Mouse (Mus musculus) Patski (cell line): ENCODE data around the gene Plekhh2. TPM values are rescaled to one million over a fixed set of nuclear protein-coding genes. Genes with fewer than 3 reads are reported as not detected.

Experiments used
- ATAC-seq: fragments of 100-300 bp; one replicate; pipeline ENCODE4 v1.8.0; 2021
- CTCF ChIA-PET: fragments of 350-600 bp; sonication (Branson Sonifier 250); formaldehyde crosslinking; loops from one replicate; lab custom pipeline; 2022; ENCODE audit warnings: inconsistent platforms; lab: Charles Lee
- POLR2A ChIA-PET: fragments of 350-600 bp; sonication (Branson Sonifier 250); formaldehyde crosslinking; loops from one replicate; lab custom pipeline; 2022; ENCODE audit warnings: antibody characterized with exemption, inconsistent platforms; lab: Charles Lee
- DNase-seq: peaks from one replicate; pipeline ENCODE4 v3.0.0-alpha.2; 2011; ENCODE audit warnings: low read depth, low spot score
- H3K27me3 ChIP-seq: fragments of 371-371 bp; one replicate; pipeline ENCODE4 v1.5.1; 2021
- CTCF ChIP-seq: fragments of 100-300 bp; IDR thresholded peaks from one replicate; pipeline ENCODE4 v1.5.1; 2021
- in situ Hi-C: fragments of 300-500 bp; cut with MboI; formaldehyde crosslinking; loops from 3 replicates; pipeline ENCODE4 v1.11.1; 2018; ENCODE audit warnings: low pct_unique_long_range_greater_than_20kb, mixed read lengths
- polyA plus RNA-seq: library from polyadenylated mRNA; unstranded; gene quantifications from one replicate; pipeline ENCODE4 v1.2.3, GENCODE M21; 2021

Plekhh2 gene
- polyA plus RNA-seq, 1 experiment from 2014 or later = 32.0 TPM

DNA sequence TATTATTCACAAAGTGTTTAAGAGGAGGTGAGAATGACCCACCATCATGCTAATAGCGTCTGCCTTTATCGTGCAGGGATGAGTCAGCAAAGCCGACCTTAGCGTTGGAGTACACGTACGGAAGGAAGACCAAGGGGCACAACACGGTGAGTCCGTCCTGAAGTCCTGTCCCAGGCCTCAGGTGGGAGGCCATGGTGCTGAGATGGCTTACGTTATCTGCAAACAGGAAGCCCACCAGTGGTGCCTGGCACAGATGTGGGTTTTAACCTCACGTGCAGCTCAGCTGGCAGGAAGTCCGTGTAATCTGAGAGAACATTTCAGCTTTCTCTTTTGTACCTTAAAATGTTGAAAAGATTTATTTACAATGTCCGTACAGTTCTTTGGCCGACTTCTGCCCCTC lies 121.7 kb downstream of the Plekhh2 start:
- no peak for TF ChIP-seq CTCF
- ChIA-PET CTCF (no interaction called here), POLR2A (no interaction called here)
- ATAC-seq (no peak), DNase-seq (no peak)
- in situ Hi-C loops = no loop called here
- no peaks in the 10 kb centered on the region for H3K27me3 ChIP-seq

DNA sequence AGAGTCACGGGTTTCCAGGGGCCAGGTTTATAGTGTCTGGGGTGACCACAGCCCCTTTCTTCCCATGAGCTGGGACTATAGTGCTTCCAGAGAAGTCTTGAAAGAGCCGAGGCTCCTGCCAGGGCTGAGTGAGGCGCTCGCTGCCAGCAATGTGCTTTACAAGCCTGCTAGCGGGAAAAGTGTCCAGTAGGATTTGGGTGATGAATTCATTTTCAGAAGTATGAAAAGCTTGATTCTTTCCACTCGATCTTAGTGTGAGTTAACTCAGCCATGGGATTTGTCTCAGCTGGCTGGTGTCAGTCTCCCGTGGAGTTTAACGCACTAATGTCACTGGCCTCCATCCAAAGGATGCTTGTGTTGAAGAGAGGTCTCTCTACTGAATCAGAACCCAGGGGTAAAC lies 124.6 kb downstream of the Plekhh2 start:
- ATAC-seq (peak; percentile 29), DNase-seq (peak; percentile 81)
- in situ Hi-C loops = no loop called here
- TF ChIP-seq CTCF = no peak
- no peaks in the 10 kb centered on the region for H3K27me3 ChIP-seq
- ChIA-PET CTCF (interaction anchor here (1.6 kb wide), 1 partner anchor 68 kb away, joined by 3 read pairs; no protein-coding TSS in a partner anchor), POLR2A (interaction anchor here (1.0 kb wide), 1 partner anchor 15 kb away, joined by 3 read pairs; no protein-coding TSS in a partner anchor)

DNA sequence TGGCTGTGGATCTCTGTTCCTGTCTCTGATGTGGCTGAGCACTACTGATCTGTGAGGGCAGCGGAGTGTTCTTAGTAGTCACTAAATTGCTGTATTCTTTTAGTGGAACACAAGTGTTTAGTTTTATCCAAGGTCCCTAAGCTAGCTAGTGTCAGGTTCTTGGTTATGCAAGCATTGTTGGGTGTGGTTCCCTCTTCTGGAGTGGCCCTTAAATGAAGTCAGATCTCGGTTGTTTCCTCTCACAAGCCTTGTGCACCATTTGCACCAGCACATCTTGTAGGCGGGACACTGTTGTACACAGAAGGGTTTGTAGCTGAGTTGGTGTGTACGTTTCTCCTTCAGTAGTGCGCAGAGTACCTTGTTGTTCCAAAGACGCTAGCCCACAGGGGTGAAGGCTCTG lies 126.3 kb downstream of the Plekhh2 start:
- no peak for ATAC-seq
- in situ Hi-C loops = no loop called here
- POLR2A ChIA-PET = interaction anchor here (1.2 kb wide), 1 partner anchor 10 kb away, joined by 3 read pairs; no protein-coding TSS in a partner anchor
- DNase-seq = no peak
- CTCF ChIA-PET = interaction anchor here (0.8 kb wide), 1 partner anchor 9 kb away, joined by 3 read pairs; no protein-coding TSS in a partner anchor
- H3K27me3 ChIP-seq = no peaks in the 10 kb centered on the region
- no peak for TF ChIP-seq CTCF

DNA sequence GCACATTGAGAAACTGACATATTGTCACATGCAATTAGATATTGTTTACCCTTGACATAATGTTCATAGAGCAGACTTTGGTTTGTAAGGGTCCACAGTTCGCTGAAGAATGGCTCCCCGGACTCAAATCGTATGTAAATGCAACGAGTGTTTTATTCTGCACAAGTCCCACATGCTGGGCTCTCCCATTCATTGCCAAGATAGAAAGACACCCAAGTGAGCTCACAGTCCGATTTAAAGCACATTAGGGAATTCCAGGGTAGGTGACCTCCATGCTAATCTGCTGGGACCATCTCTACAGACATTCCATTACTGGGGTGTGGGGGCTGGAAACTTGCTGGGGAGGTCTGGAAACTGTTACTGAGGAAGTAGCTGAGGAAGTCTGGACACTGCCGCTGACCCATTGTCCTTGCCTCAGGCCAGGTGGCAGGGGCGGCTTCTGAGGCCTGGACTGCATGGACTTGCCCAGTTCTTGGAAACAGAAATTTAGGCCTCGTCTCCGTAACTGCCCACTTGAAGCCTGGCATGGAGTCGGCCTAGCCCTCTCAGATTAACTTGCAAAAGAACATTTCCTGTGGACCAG lies 128.2 kb downstream of the Plekhh2 start:
- ChIA-PET POLR2A (no interaction called here), CTCF (no interaction called here)
- ATAC-seq (no peak), DNase-seq (no peak)
- in situ Hi-C loops = no loop called here
- no peaks in the 10 kb centered on the region for H3K27me3 ChIP-seq
- TF ChIP-seq CTCF = no peak

DNA sequence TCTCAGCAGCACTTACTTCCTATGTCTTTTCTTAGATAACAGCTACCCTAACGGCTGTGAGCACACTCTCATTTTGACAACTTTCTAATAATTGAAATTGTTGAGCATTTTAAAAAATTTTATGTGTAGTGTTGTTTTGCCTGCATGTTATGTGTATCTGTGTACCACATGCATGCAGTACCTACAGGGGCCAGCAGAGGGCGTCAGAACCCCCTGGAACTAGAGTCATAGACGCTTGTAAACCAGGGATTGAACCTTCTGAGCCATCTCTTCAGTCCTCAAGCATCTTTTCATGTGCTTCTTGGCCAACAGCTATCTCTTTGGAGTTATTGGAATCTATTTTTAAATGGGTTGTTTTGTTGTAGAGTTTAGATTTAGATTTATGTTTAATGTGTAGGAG lies 130.2 kb downstream of the Plekhh2 start:
- ATAC-seq (no peak), DNase-seq (no peak)
- H3K27me3 ChIP-seq = no peaks in the 10 kb centered on the region
- ChIA-PET POLR2A (no interaction called here), CTCF (interaction anchor here (0.8 to 2.2 kb wide), 10 partner anchors 10 to 130 kb away, joined by 3 to 11 read pairs (median 5); partner anchors contain the start of gene Plekhh2)
- TF ChIP-seq CTCF = peak; percentile 87
- in situ Hi-C loops = no loop called here

DNA sequence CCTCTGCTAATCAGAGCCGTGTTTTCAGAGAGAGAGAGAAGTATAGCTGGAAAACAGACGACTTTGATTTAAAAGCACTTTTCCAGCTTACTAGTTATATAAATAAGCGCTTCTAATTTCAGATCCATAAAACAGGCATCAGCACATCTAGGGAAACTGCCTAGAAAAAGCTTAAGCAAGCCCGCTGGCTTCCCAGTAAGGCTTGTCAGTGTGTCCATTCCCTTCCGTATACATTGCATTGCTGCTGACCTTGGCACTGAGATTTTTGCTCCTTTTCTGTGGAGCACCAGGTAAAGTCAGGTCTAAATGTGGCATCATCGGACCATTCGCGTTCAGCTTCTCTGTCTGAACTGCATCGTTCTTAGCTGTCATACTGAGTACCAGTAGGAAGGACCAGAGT lies 130.6 kb downstream of the Plekhh2 start:
- ChIA-PET POLR2A (interaction anchor here (0.6 kb wide), 1 partner anchor 149 kb away, joined by 5 read pairs; no protein-coding TSS in a partner anchor), CTCF (interaction anchor here (0.8 to 2.2 kb wide), 8 partner anchors 9 to 131 kb away, joined by 3 to 11 read pairs (median 6); partner anchors contain the start of gene Plekhh2)
- ATAC-seq = no peak
- no peaks in the 10 kb centered on the region for H3K27me3 ChIP-seq
- no peak for TF ChIP-seq CTCF
- no peak for DNase-seq
- in situ Hi-C loops = no loop called here

DNA sequence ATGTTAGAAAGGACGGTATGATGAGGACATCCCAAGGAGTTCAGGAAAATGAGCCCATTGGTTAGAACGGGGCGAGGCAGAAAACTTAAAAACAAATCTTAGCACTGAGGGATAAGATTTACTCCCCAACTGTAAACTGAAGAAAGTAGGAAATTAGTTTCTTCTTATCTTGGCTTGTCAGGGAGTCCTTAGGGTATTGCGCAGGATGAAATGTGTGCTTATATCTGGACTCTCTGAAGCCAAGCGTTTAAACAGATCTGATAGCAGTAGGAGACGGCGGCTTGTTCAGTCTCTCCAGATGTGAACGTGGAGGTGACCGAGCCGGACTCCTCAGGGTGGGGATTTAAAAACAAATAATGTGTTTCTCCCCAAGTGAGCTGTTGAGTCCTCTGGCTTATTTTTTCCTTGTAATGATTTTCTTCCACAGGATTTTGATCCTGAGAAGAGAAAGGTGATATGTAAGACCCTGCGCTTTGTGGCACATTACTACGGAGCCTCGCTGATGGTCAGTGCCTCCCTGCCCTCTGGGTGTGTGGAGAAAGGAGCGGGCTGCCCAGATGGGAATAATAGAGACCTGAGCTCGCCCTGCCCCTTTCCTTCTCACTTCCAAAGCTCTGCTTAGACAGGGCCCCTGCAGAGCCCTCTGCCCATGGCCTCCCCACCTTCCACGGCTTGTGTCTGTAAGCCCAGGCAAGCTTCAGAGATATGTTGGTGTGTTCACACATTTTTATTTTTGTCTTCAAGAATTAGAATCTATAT lies 132.8 kb downstream of the Plekhh2 start:
- POLR2A ChIA-PET = no interaction called here
- DNase-seq (no peak), ATAC-seq (no peak)
- TF ChIP-seq CTCF = no peak
- CTCF ChIA-PET = no interaction called here
- in situ Hi-C loops = no loop called here
- no peaks in the 10 kb centered on the region for H3K27me3 ChIP-seq

DNA sequence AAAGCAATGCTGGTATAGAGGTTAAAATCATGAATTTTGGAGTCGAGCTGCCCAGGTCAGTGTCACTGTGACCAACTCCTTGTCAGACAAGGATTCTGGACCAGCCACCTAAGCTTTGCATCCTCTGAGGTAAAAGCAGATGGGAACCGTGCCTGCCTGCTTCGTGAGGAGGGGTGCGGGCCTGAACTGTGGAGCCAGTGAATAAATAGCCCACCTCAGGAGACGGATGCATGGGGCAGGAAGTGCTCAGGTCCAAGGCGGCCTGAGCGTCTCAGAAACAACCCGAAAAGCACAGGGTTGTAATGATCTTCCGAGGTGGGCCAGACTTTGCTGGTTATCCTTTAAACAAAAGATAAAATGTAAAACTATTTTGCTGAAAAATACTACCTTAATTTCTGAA lies 133.4 kb downstream of the Plekhh2 start:
- ATAC-seq (no peak), DNase-seq (no peak)
- H3K27me3 ChIP-seq = no peaks in the 10 kb centered on the region
- ChIA-PET POLR2A (interaction anchor here (0.8 kb wide), 1 partner anchor 16 kb away, joined by 3 read pairs; no protein-coding TSS in a partner anchor), CTCF (no interaction called here)
- TF ChIP-seq CTCF = no peak
- in situ Hi-C loops = no loop called here

DNA sequence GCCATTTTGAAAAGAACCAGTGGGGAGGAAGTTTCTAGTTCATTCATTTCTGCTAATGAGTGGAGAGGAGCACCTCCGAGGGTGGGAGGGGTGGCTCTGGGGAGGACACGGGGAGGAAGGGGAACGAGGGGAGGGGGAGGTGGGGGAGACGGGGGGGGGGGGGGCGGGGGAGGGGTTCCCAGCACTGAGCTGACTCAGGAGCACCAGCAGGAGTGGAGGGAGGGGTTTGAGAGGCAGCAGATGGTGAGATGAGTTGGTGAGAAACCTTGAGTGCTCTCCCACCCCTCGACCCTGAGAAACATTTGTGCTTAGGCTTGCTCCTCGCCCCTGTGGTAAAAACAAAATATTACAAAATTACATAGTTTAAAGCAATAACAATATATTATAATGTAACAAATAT lies 134.2 kb downstream of the Plekhh2 start:
- TF ChIP-seq CTCF = no peak
- CTCF ChIA-PET = no interaction called here
- in situ Hi-C loops = no loop called here
- ATAC-seq (no peak), DNase-seq (no peak)
- POLR2A ChIA-PET = interaction anchor here (0.8 kb wide), 1 partner anchor 15 kb away, joined by 3 read pairs; no protein-coding TSS in a partner anchor
- no peaks in the 10 kb centered on the region for H3K27me3 ChIP-seq

DNA sequence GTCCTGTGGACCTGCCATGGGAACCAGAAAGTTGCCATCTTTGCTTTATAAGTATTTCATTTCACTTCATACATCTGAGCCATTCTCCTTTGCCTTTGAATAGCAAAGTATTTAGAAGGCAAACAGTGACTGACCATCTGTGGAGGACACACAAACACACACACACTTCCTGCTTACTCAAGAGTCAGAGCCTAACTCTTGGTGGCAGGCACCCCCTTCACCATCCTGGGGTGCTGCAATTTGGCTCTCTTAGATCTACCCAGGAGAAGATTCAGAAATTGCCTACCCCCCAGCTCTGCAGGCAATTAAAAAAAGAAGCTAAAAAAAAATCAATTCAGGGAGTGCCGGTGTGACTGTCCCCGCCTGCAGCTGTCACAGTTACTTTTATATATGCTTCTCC lies 134.8 kb downstream of the Plekhh2 start:
- POLR2A ChIA-PET = no interaction called here
- no peak for TF ChIP-seq CTCF
- no peaks in the 10 kb centered on the region for H3K27me3 ChIP-seq
- ATAC-seq = no peak
- no peak for DNase-seq
- CTCF ChIA-PET = interaction anchor here (1.0 to 1.2 kb wide), 3 partner anchors 8 to 50 kb away, joined by 3 read pairs; no protein-coding TSS in a partner anchor
- in situ Hi-C loops = no loop called here

DNA sequence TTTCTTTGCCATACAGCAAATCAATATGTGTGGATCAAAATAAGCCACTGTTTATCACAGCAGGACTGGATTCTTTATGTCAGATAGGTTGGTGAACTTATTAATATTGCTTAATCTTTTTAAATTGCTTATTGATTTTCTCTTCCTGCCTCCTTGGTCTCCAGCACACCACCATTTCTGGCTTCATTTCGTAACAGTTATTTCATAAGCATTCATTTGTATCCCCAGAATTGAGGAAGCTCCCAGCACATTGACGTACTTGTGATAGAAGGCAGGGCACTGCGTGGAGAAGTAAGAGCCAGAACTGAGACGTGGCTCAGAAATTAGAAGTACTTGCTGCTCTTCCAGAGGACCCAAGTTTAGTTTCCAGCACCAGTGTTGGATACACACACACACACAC lies 135.9 kb downstream of the Plekhh2 start:
- in situ Hi-C loops = no loop called here
- CTCF ChIA-PET = interaction anchor here (1.0 to 1.2 kb wide), 3 partner anchors 10 to 48 kb away, joined by 3 read pairs; no protein-coding TSS in a partner anchor
- POLR2A ChIA-PET = no interaction called here
- no peaks in the 10 kb centered on the region for H3K27me3 ChIP-seq
- ATAC-seq (no peak), DNase-seq (no peak)
- no peak for TF ChIP-seq CTCF
